Mouse (Mus musculus): ENCODE measurements around the gene Pde7b. TPM values are rescaled to one million over a fixed set of nuclear protein-coding genes. Genes with fewer than 3 reads are reported as not detected.

Pde7b gene
- polyA plus RNA-seq, 1 experiment: not detected

DNA sequence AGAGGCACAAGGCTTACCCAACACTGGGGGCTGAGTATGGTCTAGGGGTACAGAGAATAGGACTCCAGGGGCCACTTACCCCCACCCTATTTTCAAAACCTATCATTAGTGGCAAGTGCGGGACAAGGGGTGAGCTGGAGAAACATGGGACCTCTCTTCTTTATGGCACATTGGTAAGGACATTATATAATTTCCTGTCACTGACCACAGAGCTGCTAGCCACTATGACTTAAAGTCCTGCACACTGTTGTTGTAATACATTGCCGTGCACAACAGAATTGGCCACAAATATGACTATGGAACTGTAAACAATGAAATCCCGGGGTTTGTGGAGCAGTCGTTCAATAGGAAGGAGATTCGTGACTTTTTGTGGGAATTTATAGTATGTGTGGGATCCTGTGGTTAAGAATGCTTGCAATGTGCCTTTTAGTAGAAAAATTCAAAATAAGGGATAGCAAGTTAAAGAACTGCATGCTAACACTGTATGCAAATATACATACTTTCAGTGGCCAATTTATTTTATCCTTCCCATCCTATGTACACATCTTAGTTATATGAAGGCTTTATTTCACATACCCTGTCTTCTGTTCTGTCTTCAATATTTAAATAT lies 25.9 kb upstream of the Pde7b start:
- TF ChIP-seq CTCF (IDR thresholded peaks at IDR 0.05; ENCODE audit: insufficient read depth, low read depth, low read length): no peak
- no peak for TF ChIP-seq POLR2A (IDR thresholded peaks at IDR 0.05; ENCODE audit: insufficient read depth, low read depth, low read length)
- 89% methylated on average over 5 of the region's 5 CpGs for WGBS
- H3K27ac ChIP-seq (ENCODE audit: insufficient read depth, low read depth, low read length): no peak overlapping the region
- no peak overlapping the region for H3K4me3 ChIP-seq (ENCODE audit: insufficient read depth, low read depth, low read length)
- no peaks in the 10 kb centered on the region for H3K4me1 ChIP-seq (ENCODE audit: control insufficient read depth, insufficient read depth, low read length)

DNA sequence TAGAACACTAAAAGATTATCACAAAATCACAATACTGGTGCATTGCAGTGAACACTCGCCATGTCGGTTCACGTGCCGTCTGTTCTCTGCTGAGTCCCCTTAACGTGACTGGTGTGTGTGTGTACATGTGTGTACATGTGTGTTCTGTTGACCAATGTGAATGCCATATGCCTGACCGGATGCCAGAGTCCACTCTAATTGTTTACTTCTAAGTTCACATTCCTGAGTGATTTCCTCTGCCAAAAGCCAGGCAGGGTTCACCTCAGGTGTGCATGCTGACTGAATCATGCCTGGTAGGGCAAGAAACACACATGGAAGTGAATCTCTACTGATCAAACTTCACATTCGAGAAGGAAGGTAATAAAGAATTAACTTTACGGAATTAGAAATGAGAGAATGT lies 24.1 kb upstream of the Pde7b start:
- Histone ChIP-seq H3K4me3 (ENCODE audit: insufficient read depth, low read depth, low read length) (no peak overlapping the region), H3K27ac (ENCODE audit: insufficient read depth, low read depth, low read length) (no peak overlapping the region), H3K4me1 (ENCODE audit: control insufficient read depth, insufficient read depth, low read length) (no peaks in the 10 kb centered on the region)
- 95% methylated on average over 8 of the region's 8 CpGs for WGBS
- TF ChIP-seq CTCF (IDR thresholded peaks at IDR 0.05; ENCODE audit: insufficient read depth, low read depth, low read length): no peak
- no peak for TF ChIP-seq POLR2A (IDR thresholded peaks at IDR 0.05; ENCODE audit: insufficient read depth, low read depth, low read length)

DNA sequence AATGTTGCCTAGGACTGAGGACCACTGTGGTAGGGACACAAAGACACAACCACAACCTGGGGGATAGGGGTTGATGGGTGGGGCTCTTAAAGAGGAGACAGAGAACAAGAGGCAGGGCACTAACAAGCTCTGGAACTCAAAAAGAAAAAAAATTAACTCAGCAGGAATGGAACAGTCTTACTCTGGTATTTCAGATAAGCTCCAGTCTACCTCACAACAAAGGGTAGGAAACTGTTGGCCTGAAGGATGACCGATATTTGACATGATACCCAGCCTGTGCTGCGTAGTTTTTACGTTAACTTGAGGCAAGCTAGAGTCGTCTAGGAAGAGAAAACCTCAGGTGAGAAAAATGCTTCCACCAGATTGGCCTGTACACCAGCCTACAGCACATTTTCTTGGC lies 22.4 kb upstream of the Pde7b start:
- whole genome bisulfite sequencing: 95% methylated on average over 4 of the region's 4 CpGs
- Histone ChIP-seq H3K4me3 (ENCODE audit: insufficient read depth, low read depth, low read length) (no peak overlapping the region), H3K4me1 (ENCODE audit: control insufficient read depth, insufficient read depth, low read length) (no peaks in the 10 kb centered on the region), H3K27ac (ENCODE audit: insufficient read depth, low read depth, low read length) (no peak overlapping the region)
- no peak for TF ChIP-seq POLR2A (IDR thresholded peaks at IDR 0.05; ENCODE audit: insufficient read depth, low read depth, low read length)
- no peak for TF ChIP-seq CTCF (IDR thresholded peaks at IDR 0.05; ENCODE audit: insufficient read depth, low read depth, low read length)

DNA sequence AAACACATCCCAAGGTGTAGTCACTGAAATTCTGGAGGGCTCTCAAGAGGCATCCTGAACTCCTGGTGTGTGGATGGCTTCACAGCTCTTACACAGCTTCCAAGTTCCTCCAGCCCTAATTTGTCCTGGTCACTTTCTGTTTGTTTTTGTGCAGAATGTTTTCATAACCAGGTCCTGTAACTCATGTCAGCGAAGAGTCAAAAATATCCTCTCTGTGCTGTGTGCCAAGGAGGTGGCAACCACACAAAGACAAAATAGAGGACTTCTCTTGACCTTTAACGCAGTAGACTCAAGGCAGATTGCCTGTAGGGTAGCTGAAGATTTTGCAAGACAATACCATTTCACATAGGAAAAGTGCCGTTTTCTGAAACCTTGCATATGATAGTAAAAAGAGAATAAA lies 14.9 kb upstream of the Pde7b start:
- no peak for TF ChIP-seq CTCF (IDR thresholded peaks at IDR 0.05; ENCODE audit: insufficient read depth, low read depth, low read length)
- TF ChIP-seq POLR2A (IDR thresholded peaks at IDR 0.05; ENCODE audit: insufficient read depth, low read depth, low read length): no peak
- no peak overlapping the region for H3K4me3 ChIP-seq (ENCODE audit: insufficient read depth, low read depth, low read length)
- 85% methylated on average over 3 of the region's 3 CpGs for WGBS
- no peak overlapping the region for H3K27ac ChIP-seq (ENCODE audit: insufficient read depth, low read depth, low read length)
- H3K4me1 ChIP-seq (ENCODE audit: control insufficient read depth, insufficient read depth, low read length): no peaks in the 10 kb centered on the region; the same call in 1 of the 2 replicates

DNA sequence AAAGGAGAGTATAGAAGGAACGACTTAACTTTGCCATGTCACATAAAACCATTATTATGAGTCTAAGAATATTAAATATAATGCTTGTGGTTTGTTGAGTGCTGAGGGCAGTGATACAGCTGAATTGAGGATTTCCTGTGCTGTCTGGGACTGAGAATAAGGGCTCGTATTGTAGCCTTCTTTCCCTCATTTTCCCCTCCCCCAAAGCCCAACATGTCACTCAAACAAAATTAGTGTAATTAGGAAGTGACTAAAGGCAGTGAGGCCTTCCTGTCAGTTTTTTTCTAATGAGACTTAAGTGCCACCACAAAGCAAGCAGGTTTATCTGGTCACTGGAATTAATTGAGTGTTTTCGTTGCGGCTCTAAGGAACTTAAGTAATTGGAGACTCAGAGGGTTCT lies 12.3 kb upstream of the Pde7b start:
- Histone ChIP-seq H3K27ac (ENCODE audit: insufficient read depth, low read depth, low read length) (no peak overlapping the region), H3K4me3 (ENCODE audit: insufficient read depth, low read depth, low read length) (no peak overlapping the region), H3K4me1 (ENCODE audit: control insufficient read depth, insufficient read depth, low read length) (no peaks in the 10 kb centered on the region; the same call in 1 of the 2 replicates)
- WGBS: 50% methylated on average over 4 of the region's 4 CpGs
- TF ChIP-seq POLR2A (IDR thresholded peaks at IDR 0.05; ENCODE audit: insufficient read depth, low read depth, low read length) (no peak), CTCF (IDR thresholded peaks at IDR 0.05; ENCODE audit: insufficient read depth, low read depth, low read length) (no peak)

DNA sequence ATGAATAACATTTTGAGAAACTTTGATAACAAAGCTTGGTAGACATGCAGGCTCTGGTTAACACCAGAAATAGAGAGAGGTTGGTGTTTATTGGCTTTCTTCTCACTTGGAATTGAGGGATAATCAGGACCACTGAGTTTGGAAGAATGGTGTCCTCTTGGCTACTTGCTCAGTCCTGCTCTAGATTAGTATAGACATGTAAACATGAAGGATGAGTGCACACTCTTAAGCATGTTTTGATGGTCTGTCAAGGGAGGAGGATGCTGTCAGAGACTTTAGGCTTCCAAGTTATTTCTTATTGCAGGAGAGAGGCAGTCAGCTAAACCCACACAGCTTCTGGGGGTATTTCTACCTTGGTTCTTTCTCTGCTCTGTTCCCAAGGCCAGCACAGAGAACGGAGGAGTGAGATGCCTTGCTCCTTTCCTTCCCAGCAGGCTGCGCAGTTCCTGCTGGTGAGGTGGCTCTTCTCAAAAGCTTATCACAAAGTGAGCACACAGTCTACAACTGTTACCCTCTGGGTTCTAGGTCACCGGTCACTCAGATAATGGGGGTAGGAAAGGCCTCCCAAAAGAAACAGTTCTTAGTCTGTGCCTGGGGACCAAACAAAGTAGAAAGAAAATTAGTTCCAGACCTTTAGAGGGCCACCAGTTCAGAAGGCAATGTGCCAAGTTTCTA lies 11.0 kb upstream of the Pde7b start:
- TF ChIP-seq POLR2A (IDR thresholded peaks at IDR 0.05; ENCODE audit: insufficient read depth, low read depth, low read length) (no peak), CTCF (IDR thresholded peaks at IDR 0.05; ENCODE audit: insufficient read depth, low read depth, low read length) (no peak)
- WGBS: 82% methylated on average over 3 of the region's 3 CpGs

DNA sequence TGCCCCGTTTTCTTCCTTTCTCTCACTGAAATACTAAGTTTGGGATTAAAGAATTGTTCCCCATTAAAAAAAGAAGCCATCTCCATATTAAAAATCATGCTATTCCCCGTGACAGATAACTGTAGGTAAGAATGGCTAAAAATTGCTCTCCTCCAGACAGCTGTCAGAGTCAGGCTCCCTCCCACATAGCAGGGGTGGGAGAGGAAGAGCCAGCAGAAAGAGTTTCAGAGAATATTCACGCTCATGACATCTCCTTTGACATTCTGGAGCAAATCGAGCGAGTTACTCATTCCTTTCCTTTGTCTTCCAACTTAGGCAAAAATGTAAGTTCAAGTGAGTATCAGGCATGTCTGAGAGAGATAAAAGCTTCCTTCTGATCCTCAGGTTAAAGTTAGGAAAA lies 8.7 kb upstream of the Pde7b start:
- TF ChIP-seq CTCF (IDR thresholded peaks at IDR 0.05; ENCODE audit: insufficient read depth, low read depth, low read length): no peak
- TF ChIP-seq POLR2A (IDR thresholded peaks at IDR 0.05; ENCODE audit: insufficient read depth, low read depth, low read length): no peak
- 85% methylated on average over 5 of the region's 5 CpGs for WGBS
- Histone ChIP-seq H3K4me1 (ENCODE audit: control insufficient read depth, insufficient read depth, low read length) (no peaks in the 10 kb centered on the region), H3K27ac (ENCODE audit: insufficient read depth, low read depth, low read length) (no peak overlapping the region), H3K4me3 (ENCODE audit: insufficient read depth, low read depth, low read length) (no peak overlapping the region)

More for the DNA sequence above, 11.0 kb upstream of the Pde7b start:
- no peak overlapping the region for H3K4me3 ChIP-seq (ENCODE audit: insufficient read depth, low read depth, low read length)
- no peaks in the 10 kb centered on the region for H3K4me1 ChIP-seq (ENCODE audit: control insufficient read depth, insufficient read depth, low read length)
- no peak overlapping the region for H3K27ac ChIP-seq (ENCODE audit: insufficient read depth, low read depth, low read length)

DNA sequence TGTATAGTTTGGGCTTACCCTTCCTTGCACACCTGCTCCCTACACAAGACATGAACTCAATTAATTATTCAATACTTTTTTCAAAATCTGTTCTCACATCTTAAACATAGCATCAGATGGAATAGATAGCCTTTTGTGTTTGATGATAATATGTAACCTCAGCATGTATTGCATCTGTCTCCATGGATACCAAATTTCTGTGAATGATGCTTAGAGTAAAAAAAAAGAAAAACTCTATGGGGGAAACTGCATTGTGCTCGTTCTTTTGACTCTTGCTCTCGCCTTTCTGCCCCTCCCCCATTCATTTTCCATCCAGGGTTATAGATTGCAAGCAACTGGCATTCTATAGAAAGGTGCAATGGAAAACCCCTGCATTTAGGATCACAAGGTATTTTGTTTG lies 7.3 kb upstream of the Pde7b start:
- H3K4me1 ChIP-seq (ENCODE audit: control insufficient read depth, insufficient read depth, low read length): no peaks in the 10 kb centered on the region
- WGBS: 46% methylated on average over 2 of the region's 2 CpGs
- H3K4me3 ChIP-seq (ENCODE audit: insufficient read depth, low read depth, low read length): no peak overlapping the region
- TF ChIP-seq POLR2A (IDR thresholded peaks at IDR 0.05; ENCODE audit: insufficient read depth, low read depth, low read length) (no peak), CTCF (IDR thresholded peaks at IDR 0.05; ENCODE audit: insufficient read depth, low read depth, low read length) (no peak)
- no peak overlapping the region for H3K27ac ChIP-seq (ENCODE audit: insufficient read depth, low read depth, low read length)

DNA sequence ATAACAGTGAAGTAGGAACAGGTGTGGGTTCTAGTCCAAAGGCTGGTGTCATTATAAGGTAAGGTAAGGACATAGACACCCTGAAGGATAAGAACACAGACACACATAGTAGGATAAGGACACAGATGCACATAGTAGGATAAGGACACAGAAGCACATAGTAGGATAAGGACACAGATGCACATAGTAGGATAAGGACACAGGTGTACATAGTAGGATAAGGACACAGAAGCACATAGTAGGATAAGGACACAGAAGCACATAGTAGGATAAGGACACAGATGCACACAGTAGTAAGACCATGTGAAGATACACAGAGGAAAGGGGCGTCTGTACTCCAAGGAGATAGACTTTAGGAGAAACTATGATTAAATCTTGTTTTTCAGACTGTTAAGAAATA lies 5.2 kb upstream of the Pde7b start:
- H3K4me1 ChIP-seq (ENCODE audit: control insufficient read depth, insufficient read depth, low read length): peaks cover 3% of the 10 kb centered on the region

More for the DNA sequence above, 5.2 kb upstream of the Pde7b start:
- TF ChIP-seq POLR2A (IDR thresholded peaks at IDR 0.05; ENCODE audit: insufficient read depth, low read depth, low read length): no peak
- no peak for TF ChIP-seq CTCF (IDR thresholded peaks at IDR 0.05; ENCODE audit: insufficient read depth, low read depth, low read length)
- WGBS: 86% methylated on average over 1 of the region's 1 CpGs
- H3K27ac ChIP-seq (ENCODE audit: insufficient read depth, low read depth, low read length): no peak overlapping the region
- H3K4me3 ChIP-seq (ENCODE audit: insufficient read depth, low read depth, low read length): no peak overlapping the region
